Mouse (Mus musculus): ENCODE measurements around the gene Rab33a. TPM values are rescaled to one million over a fixed set of nuclear protein-coding genes. Genes with fewer than 3 reads are reported as not detected.

Gene Rab33a
- polyA plus RNA-seq, 1 experiment from 2014 or later = 0.06 TPM

DNA sequence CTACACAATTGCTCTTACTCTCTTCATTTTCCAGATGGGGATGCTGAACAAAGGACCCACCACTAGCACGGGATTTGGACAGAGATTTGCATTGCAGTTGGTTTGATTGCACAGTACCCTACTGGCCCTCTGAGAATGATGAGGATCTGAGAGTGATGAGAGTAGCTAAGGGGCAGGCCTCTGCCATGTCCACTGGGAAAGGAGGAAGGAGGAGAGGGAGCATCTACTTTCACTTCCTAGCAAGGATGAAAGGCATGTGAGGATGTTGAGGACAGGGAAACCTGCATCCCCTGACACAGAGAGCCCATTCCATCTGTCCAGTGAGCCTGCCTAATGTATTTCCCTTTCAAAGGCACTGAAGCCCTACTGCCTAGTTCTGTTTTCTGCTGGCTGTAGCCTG lies 6.2 kb downstream of the Rab33a start:
- ChIA-PET CTCF (no interaction called here), POLR2A (no interaction called here)
- TF ChIP-seq CTCF (IDR thresholded peaks at IDR 0.05) = no peak
- ATAC-seq (no peak), DNase-seq (ENCODE audit: low read depth, low spot score) (no peak)
- in situ Hi-C loops (cut with MboI; ENCODE audit: low pct_unique_long_range_greater_than_20kb) = loop anchor here (5.0 kb wide), 1 partner anchor 103 kb away; no protein-coding TSS in a partner anchor
- no peaks in the 10 kb centered on the region for H3K27me3 ChIP-seq

DNA sequence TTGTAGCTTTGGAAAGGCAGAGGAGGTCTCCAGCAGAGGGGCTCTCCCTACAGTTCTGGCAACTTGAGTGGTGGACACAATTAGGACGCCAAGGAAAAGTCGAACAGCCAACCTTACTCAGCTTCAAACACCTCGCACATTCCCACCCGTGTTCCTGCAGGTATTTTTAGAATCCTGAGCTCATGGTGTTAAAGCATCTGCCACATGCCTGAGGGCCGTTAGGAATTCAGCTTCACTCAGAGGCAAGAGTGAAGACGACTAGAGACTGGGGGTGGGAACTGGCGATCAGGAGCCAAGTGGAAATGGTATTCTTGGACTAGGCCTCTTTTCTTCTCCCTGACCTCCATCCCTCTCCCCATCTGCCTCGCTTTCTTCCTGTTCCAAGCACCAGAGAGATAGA lies 6.8 kb downstream of the Rab33a start:
- H3K27me3 ChIP-seq = no peaks in the 10 kb centered on the region
- in situ Hi-C loops (cut with MboI; ENCODE audit: low pct_unique_long_range_greater_than_20kb) = loop anchor here (5.0 kb wide), 1 partner anchor 104 kb away; no protein-coding TSS in a partner anchor
- DNase-seq (ENCODE audit: low read depth, low spot score) (no peak), ATAC-seq (no peak)
- CTCF ChIA-PET = no interaction called here
- POLR2A ChIA-PET = no interaction called here
- no peak for TF ChIP-seq CTCF (IDR thresholded peaks at IDR 0.05)

DNA sequence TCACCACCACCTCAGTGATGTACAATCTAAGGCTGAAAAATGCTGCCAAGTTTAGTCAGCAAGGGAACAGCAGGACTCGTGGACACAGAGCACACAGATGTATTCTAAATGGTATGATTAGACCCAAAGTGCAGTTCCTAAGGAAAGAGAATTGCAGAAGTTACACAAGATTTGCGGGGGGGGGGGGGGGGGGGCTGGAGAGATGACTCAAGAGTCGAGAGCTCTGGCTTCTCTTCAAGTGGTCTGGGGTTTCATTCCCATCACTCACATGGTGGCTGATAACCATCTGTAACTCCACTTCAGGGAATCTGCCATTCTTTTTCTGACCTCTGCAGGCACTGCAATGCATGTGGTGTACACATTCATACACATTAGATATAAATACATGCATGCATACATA lies 7.3 kb downstream of the Rab33a start:
- DNase-seq (ENCODE audit: low read depth, low spot score) = no peak
- CTCF ChIA-PET = no interaction called here
- no peaks in the 10 kb centered on the region for H3K27me3 ChIP-seq
- POLR2A ChIA-PET = no interaction called here
- no peak for ATAC-seq
- in situ Hi-C loops (cut with MboI; ENCODE audit: low pct_unique_long_range_greater_than_20kb) = loop anchor here (5.0 kb wide), 1 partner anchor 104 kb away; no protein-coding TSS in a partner anchor
- no peak for TF ChIP-seq CTCF (IDR thresholded peaks at IDR 0.05)

DNA sequence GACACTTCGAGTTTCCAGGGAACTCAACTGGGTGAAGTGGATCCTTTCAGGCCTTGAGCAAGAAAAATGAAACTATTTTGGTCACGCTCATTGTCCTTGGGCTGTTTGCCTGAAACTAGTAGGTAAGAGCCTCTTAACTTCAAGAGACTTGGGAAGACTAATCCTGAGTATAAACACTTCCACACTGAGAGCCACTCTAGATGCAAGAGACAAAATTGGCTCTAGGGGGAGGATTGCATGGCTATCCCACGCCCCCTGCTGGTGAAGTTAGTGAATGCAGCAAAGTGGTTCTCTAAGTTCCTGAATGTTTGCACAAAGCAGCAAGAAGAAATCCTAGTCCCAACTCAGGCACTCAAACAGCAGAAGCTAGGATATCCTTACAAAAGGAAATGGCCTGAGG lies 13.1 kb downstream of the Rab33a start:
- no peak for DNase-seq (ENCODE audit: low read depth, low spot score)
- ChIA-PET CTCF (interaction anchor here (0.7 to 2.1 kb wide), 5 partner anchors 9 to 109 kb away, joined by 3 to 10 read pairs (median 4); no protein-coding TSS in a partner anchor), POLR2A (no interaction called here)
- in situ Hi-C loops (cut with MboI; ENCODE audit: low pct_unique_long_range_greater_than_20kb) = loop anchor here (5.0 kb wide), 1 partner anchor 35 kb away; no protein-coding TSS in a partner anchor
- H3K27me3 ChIP-seq = peaks cover 6% of the 10 kb centered on the region
- peak; percentile 73 for TF ChIP-seq CTCF (IDR thresholded peaks at IDR 0.05)
- ATAC-seq = peak; percentile 47

Other genes starting within 250 kb of the Rab33a start
- gene Bcorl1, start 177.9 kb upstream of the Rab33a start, polyA plus RNA-seq (2021) = 11.1 TPM
- gene Elf4, start 56.2 kb upstream of the Rab33a start, polyA plus RNA-seq (2021) = 8.6 TPM
- gene Aifm1, start 5.7 kb upstream of the Rab33a start, polyA plus RNA-seq (2021) = 180 TPM
- 16.7 TPM for gene Zfp280c, start 75.2 kb downstream of the Rab33a start, polyA plus RNA-seq (2021)
- 13.6 TPM for gene Slc25a14, start 104.1 kb downstream of the Rab33a start, polyA plus RNA-seq (2021)
- not detected for gene Gpr119, start 155.2 kb downstream of the Rab33a start, polyA plus RNA-seq (2021)
- 6.8 TPM for gene Rbmx2, start 175.7 kb downstream of the Rab33a start, polyA plus RNA-seq (2021)